Mouse (Mus musculus): Measurements from ENCODE around the gene Ing3. TPM values are rescaled to one million over a fixed set of nuclear protein-coding genes. Genes with fewer than 3 reads are reported as not detected.

Ing3 gene
- total and polyA plus RNA-seq, 2 experiments from 2014 or later = 14.5 to 50.0 TPM

DNA sequence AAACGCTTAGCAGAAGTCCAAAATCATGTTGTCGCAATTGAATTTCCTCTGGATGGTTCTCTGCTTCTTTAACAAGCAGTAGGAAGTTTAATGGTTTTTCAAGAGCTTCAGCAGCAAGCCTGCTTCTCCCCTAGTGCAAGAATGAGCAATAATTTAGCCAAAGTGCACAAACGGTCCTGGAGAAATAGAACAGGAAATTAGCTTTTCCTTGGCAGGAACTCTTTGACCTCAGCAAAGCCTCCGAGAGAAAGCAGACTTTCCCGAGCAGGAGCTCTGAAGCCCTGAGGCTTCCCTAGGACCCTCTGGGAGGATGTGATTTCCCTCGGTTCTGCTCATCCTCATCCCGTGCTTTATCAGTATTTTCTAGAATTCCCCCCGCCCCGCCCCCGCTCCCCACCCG, 49.7 kb downstream of the Ing3 start:
- no peak for TF ChIP-seq CTCF (IDR thresholded peaks at IDR 0.05)
- WGBS = 53% methylated on average over 11 of the region's 11 CpGs
- Histone ChIP-seq H3K27me3 (ENCODE audit: insufficient read depth, low read length) (no peaks in the 10 kb centered on the region), H3K9ac (replicated peaks; ENCODE audit: low read length, poor library complexity, severe bottlenecking) (no peak overlapping the region), H3K4me3 (ENCODE audit: low read depth, low read length) (no peak overlapping the region), H3K4me1 (ENCODE audit: insufficient read depth, low read length) (no peaks in the 10 kb centered on the region), H3K9me3 (ENCODE audit: low read length) (no peaks in the 10 kb centered on the region), H3K4me2 (ENCODE audit: low read depth, low read length, poor library complexity, severe bottlenecking) (no peak overlapping the region), H3K27ac (ENCODE audit: low read depth, low read length) (no peak overlapping the region), H3K36me3 (ENCODE audit: insufficient read depth, low read length) (no peaks in the 10 kb centered on the region)
- ATAC-seq (ENCODE audit: low FRiP score) (no peak), DNase-seq (ENCODE audit: low spot score) (no peak)

DNA sequence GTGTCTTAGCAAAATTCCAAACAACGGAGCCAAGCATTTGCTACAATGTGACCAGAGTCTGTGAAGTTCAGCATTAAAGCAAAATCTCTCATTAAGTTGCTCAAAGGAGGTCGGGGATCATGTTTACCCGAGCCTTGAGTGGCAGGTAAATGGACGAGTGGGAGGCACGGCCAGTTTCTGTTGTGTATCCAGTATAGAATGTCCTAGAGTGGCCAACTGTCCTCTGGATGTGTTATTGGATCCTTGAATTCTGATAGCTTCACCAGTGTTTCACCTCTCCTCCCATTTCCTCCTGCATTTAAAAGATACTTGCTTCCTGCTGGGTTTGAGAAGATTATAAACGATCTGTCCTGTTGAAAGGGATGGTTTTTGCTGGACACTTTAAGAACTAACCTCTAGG, 50.7 kb downstream of the Ing3 start:
- H3K36me3 ChIP-seq (ENCODE audit: insufficient read depth, low read length) = no peaks in the 10 kb centered on the region

DNA sequence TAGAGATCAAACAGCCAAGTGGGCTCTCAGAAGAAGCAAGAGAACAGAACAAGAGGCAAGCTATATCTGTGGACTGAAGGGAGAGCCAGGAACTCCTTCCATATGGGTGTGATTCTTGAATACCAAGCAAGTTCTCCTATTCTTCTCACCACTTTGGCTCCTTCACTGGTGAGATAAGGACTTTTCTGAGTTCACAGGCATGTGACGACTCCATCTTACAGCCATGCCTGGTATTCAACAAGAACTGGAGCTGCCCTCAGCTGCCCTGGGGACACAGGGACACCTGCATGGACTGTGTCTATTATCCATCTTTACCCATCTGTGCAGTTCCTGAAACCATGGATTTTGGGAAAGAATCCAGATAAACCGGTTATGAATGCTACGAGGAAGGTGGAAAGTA, 51.5 kb downstream of the Ing3 start:
- 90% methylated on average over 3 of the region's 3 CpGs for WGBS

More for the DNA sequence above, 50.7 kb downstream of the Ing3 start:
- Histone ChIP-seq H3K4me3 (ENCODE audit: low read depth, low read length) (no peak overlapping the region), H3K9ac (replicated peaks; ENCODE audit: low read length, poor library complexity, severe bottlenecking) (no peak overlapping the region), H3K4me2 (ENCODE audit: low read depth, low read length, poor library complexity, severe bottlenecking) (no peak overlapping the region), H3K27ac (ENCODE audit: low read depth, low read length) (no peak overlapping the region), H3K27me3 (ENCODE audit: insufficient read depth, low read length) (no peaks in the 10 kb centered on the region), H3K4me1 (ENCODE audit: insufficient read depth, low read length) (no peaks in the 10 kb centered on the region), H3K9me3 (ENCODE audit: low read length) (no peaks in the 10 kb centered on the region)
- WGBS = 58% methylated on average over 6 of the region's 6 CpGs
- DNase-seq (ENCODE audit: low spot score) = no peak
- ATAC-seq (ENCODE audit: low FRiP score) = no peak
- no peak for TF ChIP-seq CTCF (IDR thresholded peaks at IDR 0.05)

DNA sequence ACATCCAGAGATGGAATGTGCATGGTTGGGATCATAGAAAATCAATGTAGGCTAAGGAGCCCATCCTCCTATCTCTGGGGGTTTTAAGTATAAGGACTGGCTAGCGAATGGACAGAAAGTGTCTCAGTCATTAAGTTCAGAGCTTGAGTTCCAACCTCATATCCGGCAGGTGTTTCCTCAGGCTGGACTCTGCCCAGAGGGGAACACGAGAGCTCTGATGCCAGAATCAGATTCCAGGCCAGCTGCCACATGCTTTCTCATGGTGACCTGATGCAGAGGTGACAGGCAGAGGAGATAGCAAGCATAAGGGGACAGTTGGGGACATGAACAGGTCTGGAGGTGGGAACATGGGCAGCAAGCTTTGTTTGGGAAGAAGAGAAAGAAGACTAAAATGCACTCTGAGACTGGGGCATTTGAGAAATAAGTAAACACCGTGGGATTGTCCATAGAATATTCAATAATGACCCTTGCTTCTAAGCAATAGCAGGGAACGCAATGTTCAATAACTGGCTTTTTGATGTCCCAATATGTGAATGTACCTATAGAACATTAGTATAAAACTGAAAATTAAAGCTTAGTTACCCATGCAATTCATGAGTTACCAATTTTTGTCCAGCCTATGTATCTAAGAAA, 52.0 kb downstream of the Ing3 start:
- TF ChIP-seq CTCF (IDR thresholded peaks at IDR 0.05) = no peak
- Histone ChIP-seq H3K9ac (replicated peaks; ENCODE audit: low read length, poor library complexity, severe bottlenecking) (no peak overlapping the region), H3K4me2 (ENCODE audit: low read depth, low read length, poor library complexity, severe bottlenecking) (no peak overlapping the region), H3K36me3 (ENCODE audit: insufficient read depth, low read length) (no peaks in the 10 kb centered on the region), H3K27me3 (ENCODE audit: insufficient read depth, low read length) (no peaks in the 10 kb centered on the region), H3K4me1 (ENCODE audit: insufficient read depth, low read length) (no peaks in the 10 kb centered on the region), H3K4me3 (ENCODE audit: low read depth, low read length) (no peak overlapping the region), H3K27ac (ENCODE audit: low read depth, low read length) (no peak overlapping the region), H3K9me3 (ENCODE audit: low read length) (no peaks in the 10 kb centered on the region)
- no peak for ATAC-seq (ENCODE audit: low FRiP score)
- WGBS = 95% methylated on average over 5 of the region's 5 CpGs
- DNase-seq (ENCODE audit: low spot score) = no peak

More for the DNA sequence above, 51.5 kb downstream of the Ing3 start:
- Histone ChIP-seq H3K9me3 (ENCODE audit: low read length) (no peaks in the 10 kb centered on the region), H3K9ac (replicated peaks; ENCODE audit: low read length, poor library complexity, severe bottlenecking) (no peak overlapping the region), H3K4me3 (ENCODE audit: low read depth, low read length) (no peak overlapping the region), H3K36me3 (ENCODE audit: insufficient read depth, low read length) (no peaks in the 10 kb centered on the region), H3K4me1 (ENCODE audit: insufficient read depth, low read length) (no peaks in the 10 kb centered on the region), H3K4me2 (ENCODE audit: low read depth, low read length, poor library complexity, severe bottlenecking) (no peak overlapping the region), H3K27me3 (ENCODE audit: insufficient read depth, low read length) (no peaks in the 10 kb centered on the region), H3K27ac (ENCODE audit: low read depth, low read length) (no peak overlapping the region)
- DNase-seq (ENCODE audit: low spot score) (no peak), ATAC-seq (ENCODE audit: low FRiP score) (no peak)
- TF ChIP-seq CTCF (IDR thresholded peaks at IDR 0.05) = no peak

GRCm38 (mm10) chr6:22002521-22003199, 53.3 kb downstream of the Ing3 start:
- ATAC-seq (ENCODE audit: low FRiP score) = no peak

DNA sequence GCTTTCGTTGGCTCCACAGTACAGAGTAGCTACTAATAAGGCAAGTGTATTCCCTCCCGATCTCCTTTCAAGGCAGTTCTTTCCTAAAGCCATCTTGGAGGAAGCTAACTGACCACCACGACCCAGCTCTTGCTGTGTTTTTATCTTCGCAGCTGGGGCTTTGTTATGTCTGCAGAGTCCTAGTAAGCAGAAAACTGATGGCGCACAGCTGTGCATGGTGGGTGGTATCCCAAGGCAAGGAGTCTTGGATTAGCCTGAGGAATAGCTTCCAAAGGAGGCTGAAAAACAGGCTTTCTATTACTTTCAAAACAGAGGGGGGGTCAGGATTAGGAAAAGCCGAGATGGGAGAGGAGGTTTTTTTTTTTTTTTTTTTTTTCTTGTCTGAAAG, 53.8 kb downstream of the Ing3 start:
- H3K27ac ChIP-seq (ENCODE audit: low read depth, low read length) = no peak overlapping the region
- H3K27me3 ChIP-seq (ENCODE audit: insufficient read depth, low read length) = no peaks in the 10 kb centered on the region
- no peak for DNase-seq (ENCODE audit: low spot score)
- 7% methylated on average over 6 of the region's 6 CpGs for whole genome bisulfite sequencing
- no peak for ATAC-seq (ENCODE audit: low FRiP score)
- no peak overlapping the region for H3K4me3 ChIP-seq (ENCODE audit: low read depth, low read length)
- no peaks in the 10 kb centered on the region for H3K4me1 ChIP-seq (ENCODE audit: insufficient read depth, low read length)
- H3K4me2 ChIP-seq (ENCODE audit: low read depth, low read length, poor library complexity, severe bottlenecking) = no peak overlapping the region
- TF ChIP-seq CTCF (IDR thresholded peaks at IDR 0.05) = no peak
- H3K9me3 ChIP-seq (ENCODE audit: low read length) = no peaks in the 10 kb centered on the region
- no peaks in the 10 kb centered on the region for H3K36me3 ChIP-seq (ENCODE audit: insufficient read depth, low read length)
- H3K9ac ChIP-seq (replicated peaks; ENCODE audit: low read length, poor library complexity, severe bottlenecking) = no peak overlapping the region

More at GRCm38 (mm10) chr6:22002521-22003199, 53.3 kb downstream of the Ing3 start:
- WGBS = 40% methylated on average over 17 of the region's 17 CpGs
- H3K4me1 ChIP-seq (ENCODE audit: insufficient read depth, low read length) = no peaks in the 10 kb centered on the region
- H3K27me3 ChIP-seq (ENCODE audit: insufficient read depth, low read length) = no peaks in the 10 kb centered on the region
- no peaks in the 10 kb centered on the region for H3K9me3 ChIP-seq (ENCODE audit: low read length)
- no peak for DNase-seq (ENCODE audit: low spot score)
- no peak overlapping the region for H3K9ac ChIP-seq (replicated peaks; ENCODE audit: low read length, poor library complexity, severe bottlenecking)
- H3K27ac ChIP-seq (ENCODE audit: low read depth, low read length) = no peak overlapping the region
- no peak overlapping the region for H3K4me3 ChIP-seq (ENCODE audit: low read depth, low read length)
- TF ChIP-seq CTCF (IDR thresholded peaks at IDR 0.05) = no peak
- no peaks in the 10 kb centered on the region for H3K36me3 ChIP-seq (ENCODE audit: insufficient read depth, low read length)
- no peak overlapping the region for H3K4me2 ChIP-seq (ENCODE audit: low read depth, low read length, poor library complexity, severe bottlenecking)

Data from midbrain, postnatal 0 days (tissue).